Mouse (Mus musculus): ENCODE measurements around the gene Ip6k3. TPM values are rescaled to one million over a fixed set of nuclear protein-coding genes. Genes with fewer than 3 reads are reported as not detected.

Ip6k3 gene
- polyA plus RNA-seq, 1 experiment from 2014 or later = not detected

DNA sequence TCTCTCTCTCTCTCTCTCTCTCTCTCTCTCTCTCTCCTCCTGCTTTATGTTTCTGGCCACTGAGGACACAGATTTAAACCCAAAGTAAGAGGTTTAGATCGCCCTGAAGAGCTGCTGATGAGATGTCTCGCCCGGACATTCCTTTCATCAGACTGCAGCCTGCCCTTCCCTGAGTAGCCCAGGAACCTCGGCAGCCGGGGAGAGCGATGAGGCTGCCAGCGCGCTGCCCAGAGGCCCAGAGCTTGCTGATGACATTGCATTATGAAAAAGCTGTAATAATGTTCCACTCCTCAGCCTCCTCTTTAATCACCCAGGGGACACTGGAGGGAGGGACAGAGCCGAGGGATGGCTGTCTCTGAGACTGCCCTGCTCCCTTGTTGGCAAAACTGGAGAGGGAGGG, 27.3 kb downstream of the Ip6k3 start:
- Histone ChIP-seq H3K4me1 (replicated peaks; ENCODE audit: control insufficient read depth, insufficient read depth, low read length) (no peaks in the 10 kb centered on the region; the same call in 1 of the 2 replicates), H3K9ac (ENCODE audit: low read depth, low read length) (no peak overlapping the region), H3K4me2 (replicated peaks; ENCODE audit: low read depth) (no peak overlapping the region), H3K9me3 (ENCODE audit: control insufficient read depth) (no peaks in the 10 kb centered on the region), H3K36me3 (ENCODE audit: control insufficient read depth, insufficient read depth) (no peaks in the 10 kb centered on the region), H3K27me3 (replicated peaks; ENCODE audit: control insufficient read depth, insufficient read depth, low read length) (no peaks in the 10 kb centered on the region), H3K27ac (ENCODE audit: low read depth, low read length) (no peak overlapping the region), H3K4me3 (ENCODE audit: low read depth, low read length) (no peak overlapping the region)
- WGBS = 75% methylated on average over 9 of the region's 9 CpGs
- TF ChIP-seq CTCF (IDR thresholded peaks at IDR 0.05; ENCODE audit: low read depth) = no peak
- ATAC-seq = no peak

DNA sequence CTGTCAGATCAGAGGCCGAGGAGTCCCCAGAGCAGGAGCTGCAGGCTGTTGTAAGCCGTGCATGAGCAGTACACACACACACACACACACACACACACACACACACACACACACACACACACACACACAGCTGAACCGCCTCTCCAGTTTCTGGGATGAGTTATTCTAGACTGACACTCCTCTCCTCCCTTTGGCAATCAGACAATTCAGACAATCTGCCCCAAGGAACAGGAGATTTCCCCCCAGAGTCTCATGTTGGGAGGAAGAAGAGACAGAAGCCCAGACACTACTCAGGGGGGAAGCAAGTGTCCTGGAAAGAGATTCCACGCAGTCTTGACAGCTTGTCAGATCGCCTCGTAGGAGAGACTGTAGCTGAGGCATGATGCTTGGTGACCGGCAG, 28.3 kb downstream of the Ip6k3 start:
- H3K4me3 ChIP-seq (ENCODE audit: low read depth, low read length) = no peak overlapping the region
- no peak overlapping the region for H3K9ac ChIP-seq (ENCODE audit: low read depth, low read length)
- no peaks in the 10 kb centered on the region for H3K36me3 ChIP-seq (ENCODE audit: control insufficient read depth, insufficient read depth)
- no peak overlapping the region for H3K4me2 ChIP-seq (replicated peaks; ENCODE audit: low read depth)
- H3K27ac ChIP-seq (ENCODE audit: low read depth, low read length) = no peak overlapping the region
- ATAC-seq = no peak
- TF ChIP-seq CTCF (IDR thresholded peaks at IDR 0.05; ENCODE audit: low read depth) = no peak
- no peaks in the 10 kb centered on the region; the same call in 1 of the 2 replicates for H3K4me1 ChIP-seq (replicated peaks; ENCODE audit: control insufficient read depth, insufficient read depth, low read length)
- no peaks in the 10 kb centered on the region for H3K27me3 ChIP-seq (replicated peaks; ENCODE audit: control insufficient read depth, insufficient read depth, low read length)
- no peaks in the 10 kb centered on the region for H3K9me3 ChIP-seq (ENCODE audit: control insufficient read depth)
- 56% methylated on average over 7 of the region's 7 CpGs for WGBS

DNA sequence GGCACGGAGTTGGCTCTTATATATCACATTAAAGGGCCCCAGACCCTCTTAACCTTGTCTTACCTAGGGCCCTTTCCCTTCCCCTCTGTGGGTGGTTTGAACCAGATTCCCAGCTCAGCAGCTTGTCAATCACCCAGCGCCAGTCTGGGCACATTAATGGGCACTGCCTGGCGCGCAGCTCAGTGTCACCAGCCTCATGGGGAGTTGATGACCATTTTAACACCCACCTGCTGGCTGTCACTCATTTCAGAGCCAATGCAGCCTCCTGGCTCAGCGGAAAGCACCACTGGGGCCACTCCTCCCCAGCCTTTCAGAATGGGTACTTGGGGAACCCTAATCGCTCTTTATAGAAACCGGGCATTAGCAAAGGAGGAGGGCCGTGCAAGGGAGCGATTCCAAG, 29.2 kb downstream of the Ip6k3 start:
- H3K27me3 ChIP-seq (replicated peaks; ENCODE audit: control insufficient read depth, insufficient read depth, low read length) = no peaks in the 10 kb centered on the region
- no peak overlapping the region for H3K27ac ChIP-seq (ENCODE audit: low read depth, low read length)
- peaks cover under 1% of the 10 kb centered on the region; the same call in 1 of the 2 replicates for H3K4me1 ChIP-seq (replicated peaks; ENCODE audit: control insufficient read depth, insufficient read depth, low read length)
- no peak overlapping the region for H3K4me2 ChIP-seq (replicated peaks; ENCODE audit: low read depth)
- no peak overlapping the region for H3K9ac ChIP-seq (ENCODE audit: low read depth, low read length)
- no peak for ATAC-seq
- H3K4me3 ChIP-seq (ENCODE audit: low read depth, low read length) = no peak overlapping the region
- 85% methylated on average over 9 of the region's 9 CpGs for WGBS
- H3K36me3 ChIP-seq (ENCODE audit: control insufficient read depth, insufficient read depth) = no peaks in the 10 kb centered on the region
- no peak for TF ChIP-seq CTCF (IDR thresholded peaks at IDR 0.05; ENCODE audit: low read depth)
- no peaks in the 10 kb centered on the region for H3K9me3 ChIP-seq (ENCODE audit: control insufficient read depth)

DNA sequence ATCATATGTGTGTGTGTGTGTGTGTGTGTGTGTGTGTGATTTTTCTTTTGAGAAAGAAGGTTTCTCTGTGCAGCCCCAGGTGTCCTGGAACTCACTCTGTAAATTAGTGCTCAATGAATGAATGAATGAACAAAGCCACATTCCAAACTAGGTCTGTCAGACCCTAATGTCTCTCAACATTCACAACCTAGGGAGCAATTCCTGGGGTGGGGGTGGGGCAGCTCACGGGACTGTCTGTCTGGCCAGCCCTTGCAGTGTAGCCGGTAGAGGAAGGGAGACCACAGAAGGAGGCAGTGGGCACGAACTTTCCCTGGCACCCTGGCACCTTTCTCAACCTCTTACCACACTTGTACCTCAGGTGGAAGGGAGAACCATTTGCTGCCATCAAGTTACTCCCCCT, 32.9 kb downstream of the Ip6k3 start:
- Histone ChIP-seq H3K4me3 (ENCODE audit: low read depth, low read length) (no peak overlapping the region), H3K27ac (ENCODE audit: low read depth, low read length) (no peak overlapping the region), H3K9ac (ENCODE audit: low read depth, low read length) (no peak overlapping the region), H3K4me1 (replicated peaks; ENCODE audit: control insufficient read depth, insufficient read depth, low read length) (peaks cover 4% of the 10 kb centered on the region), H3K4me2 (replicated peaks; ENCODE audit: low read depth) (no peak overlapping the region), H3K27me3 (replicated peaks; ENCODE audit: control insufficient read depth, insufficient read depth, low read length) (no peaks in the 10 kb centered on the region), H3K9me3 (ENCODE audit: control insufficient read depth) (no peaks in the 10 kb centered on the region), H3K36me3 (ENCODE audit: control insufficient read depth, insufficient read depth) (no peaks in the 10 kb centered on the region)
- no peak for ATAC-seq
- 31% methylated on average over 3 of the region's 3 CpGs for WGBS
- no peak for TF ChIP-seq CTCF (IDR thresholded peaks at IDR 0.05; ENCODE audit: low read depth)

DNA sequence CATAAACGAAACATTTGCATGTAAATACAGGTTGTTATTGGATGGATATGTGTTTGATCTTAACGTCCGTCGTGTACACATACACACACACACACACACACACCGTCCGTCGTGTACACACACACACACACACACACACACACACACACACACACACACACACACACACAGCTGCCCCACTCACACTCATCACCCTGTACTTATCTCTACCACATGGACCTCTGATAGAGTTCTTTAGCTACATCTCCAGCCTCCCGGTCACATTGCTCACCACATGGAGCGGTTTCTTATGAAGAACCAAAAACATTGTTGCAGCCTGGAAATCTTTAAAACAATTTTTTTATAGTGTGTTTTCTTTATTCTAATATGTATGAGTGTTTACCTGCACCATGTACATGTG, 33.4 kb downstream of the Ip6k3 start:
- peak overlapping the region; percentile 60; the same call in 1 of the 2 replicates for H3K9ac ChIP-seq (ENCODE audit: low read depth, low read length)
- peak overlapping the region; percentile 65 for H3K4me3 ChIP-seq (ENCODE audit: low read depth, low read length)
- ATAC-seq = no peak
- H3K27me3 ChIP-seq (replicated peaks; ENCODE audit: control insufficient read depth, insufficient read depth, low read length) = no peaks in the 10 kb centered on the region
- 25% methylated on average over 9 of the region's 9 CpGs for WGBS
- H3K27ac ChIP-seq (ENCODE audit: low read depth, low read length) = no peak overlapping the region
- H3K4me1 ChIP-seq (replicated peaks; ENCODE audit: control insufficient read depth, insufficient read depth, low read length) = peaks cover 4% of the 10 kb centered on the region
- no peak for TF ChIP-seq CTCF (IDR thresholded peaks at IDR 0.05; ENCODE audit: low read depth)
- H3K9me3 ChIP-seq (ENCODE audit: control insufficient read depth) = no peaks in the 10 kb centered on the region
- peak overlapping the region; percentile 69 for H3K4me2 ChIP-seq (replicated peaks; ENCODE audit: low read depth)
- H3K36me3 ChIP-seq (ENCODE audit: control insufficient read depth, insufficient read depth) = no peaks in the 10 kb centered on the region

DNA sequence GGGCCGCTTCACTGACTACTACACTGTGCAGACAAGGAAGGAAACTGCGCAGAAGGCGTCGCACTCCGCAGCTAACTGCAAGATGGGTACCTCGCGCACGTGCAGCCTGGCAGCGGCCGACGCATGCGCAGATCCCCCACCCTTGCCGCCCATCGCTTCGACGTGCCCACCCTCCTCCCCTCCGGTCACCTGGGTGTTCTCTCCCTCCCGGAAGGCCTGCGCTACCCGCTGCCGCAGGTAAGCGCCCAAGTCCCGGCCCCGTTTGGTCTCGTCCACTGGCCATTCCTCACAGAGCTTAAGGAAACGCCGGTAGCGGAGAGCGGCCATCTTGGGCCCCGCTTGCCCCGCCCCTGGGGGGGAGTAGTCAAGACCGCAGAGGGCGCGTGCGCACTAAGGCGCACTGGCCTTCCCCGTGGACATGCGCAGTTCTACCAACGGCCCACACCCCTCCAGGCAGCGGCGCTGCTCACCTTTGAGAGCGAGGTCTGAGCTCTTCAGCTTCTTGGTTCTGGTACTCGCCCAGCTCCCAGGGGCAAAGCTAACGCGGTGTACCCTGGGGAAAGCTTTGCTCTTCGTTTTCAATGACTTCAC, 33.9 kb downstream of the Ip6k3 start, which contains the start of gene Uqcc2:
Uqcc2 (minus strand) TSS at position 366 of the 591 bp plus-strand sequence.
- no peaks in the 10 kb centered on the region for H3K9me3 ChIP-seq (ENCODE audit: control insufficient read depth)
- under 1% methylated on average over 46 of the region's 46 CpGs for WGBS
- TF ChIP-seq CTCF (IDR thresholded peaks at IDR 0.05; ENCODE audit: low read depth) = peak; percentile 84
- H3K36me3 ChIP-seq (ENCODE audit: control insufficient read depth, insufficient read depth) = no peaks in the 10 kb centered on the region
- peaks cover 4% of the 10 kb centered on the region for H3K4me1 ChIP-seq (replicated peaks; ENCODE audit: control insufficient read depth, insufficient read depth, low read length)
- H3K4me3 ChIP-seq (ENCODE audit: low read depth, low read length) = peak within 1 kb of the TSS; percentile 65
- H3K27ac ChIP-seq (ENCODE audit: low read depth, low read length) = 0 out of 2 replicates have a peak within 1 kb of the TSS, but pooled peaks have one; percentile 22
- H3K27me3 ChIP-seq (replicated peaks; ENCODE audit: control insufficient read depth, insufficient read depth, low read length) = no peaks in the 10 kb centered on the region
- peak; percentile 86 for ATAC-seq
- peak within 1 kb of the TSS; percentile 60; the same call in 1 of the 2 replicates for H3K9ac ChIP-seq (ENCODE audit: low read depth, low read length)
- peak within 1 kb of the TSS; percentile 69 for H3K4me2 ChIP-seq (replicated peaks; ENCODE audit: low read depth)
